Mouse (Mus musculus): ENCODE results near the gene Eif4e1b. TPM values are rescaled to one million over a fixed set of nuclear protein-coding genes. Genes with fewer than 3 reads are reported as not detected.

The Eif4e1b gene
- polyA plus RNA-seq, 1 experiment from 2014 or later = not detected

DNA sequence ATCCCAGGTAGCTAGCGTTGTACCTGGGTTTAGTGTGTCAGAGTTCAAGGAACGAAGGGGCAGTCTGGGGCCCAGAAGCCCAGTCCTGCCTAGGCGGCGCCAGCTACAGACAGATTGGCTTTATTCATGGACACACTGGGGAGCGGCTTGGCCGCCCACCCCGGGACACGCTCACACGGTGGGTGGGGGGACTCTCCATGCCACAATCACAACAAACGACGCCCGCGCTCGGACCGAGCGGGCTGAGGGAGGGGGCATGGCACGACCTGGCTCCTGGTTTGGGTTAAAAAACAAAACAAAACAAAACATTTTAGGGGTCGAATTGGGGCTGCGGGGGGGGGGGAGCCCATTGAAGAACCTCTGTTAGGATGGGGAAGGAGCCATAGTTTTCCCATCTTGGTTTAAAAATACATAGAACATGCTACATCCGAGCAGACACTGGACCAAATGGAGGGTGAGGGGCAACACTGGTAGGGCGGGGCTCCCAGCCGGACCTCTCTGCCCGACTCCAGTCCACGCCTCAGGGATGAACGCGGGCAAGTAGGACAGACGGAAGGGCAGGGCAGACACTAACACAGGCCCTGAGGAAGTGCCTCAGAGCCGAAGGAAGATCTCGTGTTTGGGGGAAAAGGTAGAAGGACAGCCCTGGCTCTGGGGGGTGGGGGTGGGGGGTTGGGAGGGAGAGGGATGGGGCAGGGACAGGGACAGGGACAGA lies 24.9 kb upstream of the Eif4e1b start:
- ATAC-seq (ENCODE audit: low FRiP score, low TSS enrichment) = no peak
- Histone ChIP-seq H3K36me3 (ENCODE audit: insufficient read depth, low read length) (no peaks in the 10 kb centered on the region), H3K4me3 (ENCODE audit: low read length) (peak overlapping the region; percentile 2; the same call in 1 of the 2 replicates), H3K27ac (ENCODE audit: low read length) (no peak overlapping the region), H3K9me3 (ENCODE audit: low read length) (no peaks in the 10 kb centered on the region), H3K4me2 (replicated peaks; ENCODE audit: low read depth, low read length) (peak overlapping the region; percentile 58), H3K4me1 (ENCODE audit: insufficient read depth, low read length) (peaks cover 16% of the 10 kb centered on the region), H3K27me3 (ENCODE audit: insufficient read depth, low read length) (peaks cover 55% of the 10 kb centered on the region), H3K9ac (replicated peaks; ENCODE audit: low read length) (no peak overlapping the region)
- WGBS = under 1% methylated on average over 29 of the region's 29 CpGs

GRCm38 (mm10) chr13:54759496-54759895 lies 24.3 kb upstream of the Eif4e1b start:
- H3K9me3 ChIP-seq (ENCODE audit: low read length) = no peaks in the 10 kb centered on the region
- no peak overlapping the region for H3K27ac ChIP-seq (ENCODE audit: low read length)
- no peak for ATAC-seq (ENCODE audit: low FRiP score, low TSS enrichment)
- no peak overlapping the region for H3K4me2 ChIP-seq (replicated peaks; ENCODE audit: low read depth, low read length)
- WGBS = 3% methylated on average over 7 of the region's 7 CpGs
- peaks cover 59% of the 10 kb centered on the region for H3K27me3 ChIP-seq (ENCODE audit: insufficient read depth, low read length)
- no peak overlapping the region for H3K9ac ChIP-seq (replicated peaks; ENCODE audit: low read length)
- H3K36me3 ChIP-seq (ENCODE audit: insufficient read depth, low read length) = no peaks in the 10 kb centered on the region
- no peak overlapping the region for H3K4me3 ChIP-seq (ENCODE audit: low read length)
- peaks cover 16% of the 10 kb centered on the region for H3K4me1 ChIP-seq (ENCODE audit: insufficient read depth, low read length)

DNA sequence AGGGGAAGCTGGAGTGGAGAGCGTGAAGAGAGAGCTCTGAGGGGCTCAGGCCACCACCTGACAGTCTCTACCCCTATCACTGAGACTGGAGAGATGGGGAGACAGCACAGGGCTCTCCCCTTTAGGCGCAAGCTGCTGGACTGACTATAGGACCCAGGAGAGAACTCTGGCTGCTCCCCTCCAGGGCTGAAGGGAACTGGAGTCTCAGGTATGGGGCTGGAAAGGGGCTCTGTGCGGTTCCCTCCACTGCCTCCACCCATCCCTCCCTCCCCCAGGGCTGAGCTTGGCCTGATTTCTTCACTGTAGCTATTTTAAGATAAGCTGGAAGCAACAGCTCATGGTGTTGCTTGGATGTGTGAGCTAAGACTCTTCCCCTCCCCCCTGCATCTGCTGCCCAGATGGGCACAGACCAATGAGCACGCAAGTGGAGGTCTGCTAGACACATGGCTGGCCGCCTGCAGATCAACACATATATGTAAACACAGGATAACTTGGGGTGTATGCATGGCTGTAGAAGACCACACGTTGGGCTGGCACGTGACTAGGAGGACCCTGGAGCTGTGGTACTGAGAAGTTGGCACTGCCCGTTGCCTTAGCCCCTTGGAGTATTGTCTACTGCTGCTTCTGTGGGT lies 23.5 kb upstream of the Eif4e1b start:
- Histone ChIP-seq H3K9ac (replicated peaks; ENCODE audit: low read length) (no peak overlapping the region), H3K4me3 (ENCODE audit: low read length) (no peak overlapping the region), H3K36me3 (ENCODE audit: insufficient read depth, low read length) (no peaks in the 10 kb centered on the region), H3K27me3 (ENCODE audit: insufficient read depth, low read length) (peaks cover 62% of the 10 kb centered on the region), H3K4me2 (replicated peaks; ENCODE audit: low read depth, low read length) (no peak overlapping the region), H3K9me3 (ENCODE audit: low read length) (no peaks in the 10 kb centered on the region), H3K4me1 (ENCODE audit: insufficient read depth, low read length) (peaks cover 16% of the 10 kb centered on the region), H3K27ac (ENCODE audit: low read length) (no peak overlapping the region)
- no peak for ATAC-seq (ENCODE audit: low FRiP score, low TSS enrichment)
- WGBS = 73% methylated on average over 8 of the region's 8 CpGs

GRCm38 (mm10) chr13:54760906-54761305 lies 22.9 kb upstream of the Eif4e1b start:
- no peak overlapping the region for H3K4me2 ChIP-seq (replicated peaks; ENCODE audit: low read depth, low read length)
- H3K9me3 ChIP-seq (ENCODE audit: low read length) = no peaks in the 10 kb centered on the region
- no peak overlapping the region for H3K4me3 ChIP-seq (ENCODE audit: low read length)
- no peaks in the 10 kb centered on the region for H3K36me3 ChIP-seq (ENCODE audit: insufficient read depth, low read length)
- no peak overlapping the region for H3K27ac ChIP-seq (ENCODE audit: low read length)
- WGBS = 85% methylated on average over 7 of the region's 7 CpGs
- H3K9ac ChIP-seq (replicated peaks; ENCODE audit: low read length) = no peak overlapping the region
- no peak for ATAC-seq (ENCODE audit: low FRiP score, low TSS enrichment)
- H3K4me1 ChIP-seq (ENCODE audit: insufficient read depth, low read length) = peaks cover 16% of the 10 kb centered on the region
- H3K27me3 ChIP-seq (ENCODE audit: insufficient read depth, low read length) = peaks cover 64% of the 10 kb centered on the region

GRCm38 (mm10) chr13:54765281-54766191 lies 18.3 kb upstream of the Eif4e1b start:
- Histone ChIP-seq H3K27ac (ENCODE audit: low read length) (no peak overlapping the region), H3K4me2 (replicated peaks; ENCODE audit: low read depth, low read length) (peak overlapping the region; percentile 41), H3K27me3 (ENCODE audit: insufficient read depth, low read length) (peaks cover 54% of the 10 kb centered on the region), H3K4me3 (ENCODE audit: low read length) (peak overlapping the region; percentile 33), H3K4me1 (ENCODE audit: insufficient read depth, low read length) (peaks cover 6% of the 10 kb centered on the region), H3K36me3 (ENCODE audit: insufficient read depth, low read length) (no peaks in the 10 kb centered on the region), H3K9me3 (ENCODE audit: low read length) (no peaks in the 10 kb centered on the region), H3K9ac (replicated peaks; ENCODE audit: low read length) (no peak overlapping the region)
- WGBS = 5% methylated on average over 44 of the region's 44 CpGs
- 0 out of 2 replicates have a peak, but pooled peaks have one; percentile 54 for ATAC-seq (ENCODE audit: low FRiP score, low TSS enrichment)

GRCm38 (mm10) chr13:54766192-54766768 lies 17.5 kb upstream of the Eif4e1b start, which contains the start of gene Sncb:
TSS of gene Sncb (minus strand) at chr13:54766595.
- ATAC-seq (ENCODE audit: low FRiP score, low TSS enrichment) = 0 out of 2 replicates have a peak, but pooled peaks have one; percentile 54

DNA sequence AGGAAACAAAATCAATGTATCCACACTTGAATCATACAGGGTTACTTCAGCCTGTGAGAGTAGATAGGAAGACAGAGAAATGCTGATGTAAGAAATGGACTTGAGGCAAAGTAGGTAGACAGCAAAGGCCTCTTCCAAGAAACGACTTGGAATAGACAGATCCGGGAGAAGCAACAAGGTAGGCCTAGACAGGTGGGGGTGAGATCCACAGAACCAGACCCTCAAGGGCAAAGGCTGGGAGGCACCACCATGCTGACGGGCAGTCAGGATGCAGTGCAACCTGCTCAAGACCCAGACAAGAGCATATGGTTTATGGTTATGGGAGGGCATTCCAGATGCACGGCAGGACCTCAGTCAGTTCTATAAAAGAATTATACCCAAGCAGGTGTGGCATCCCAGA lies 16.8 kb upstream of the Eif4e1b start:
- no peak for ATAC-seq (ENCODE audit: low FRiP score, low TSS enrichment)
- peaks cover 48% of the 10 kb centered on the region for H3K27me3 ChIP-seq (ENCODE audit: insufficient read depth, low read length)
- H3K4me3 ChIP-seq (ENCODE audit: low read length) = no peak overlapping the region
- H3K27ac ChIP-seq (ENCODE audit: low read length) = no peak overlapping the region
- no peak overlapping the region for H3K4me2 ChIP-seq (replicated peaks; ENCODE audit: low read depth, low read length)
- H3K4me1 ChIP-seq (ENCODE audit: insufficient read depth, low read length) = peaks cover 6% of the 10 kb centered on the region
- no peaks in the 10 kb centered on the region for H3K36me3 ChIP-seq (ENCODE audit: insufficient read depth, low read length)
- H3K9ac ChIP-seq (replicated peaks; ENCODE audit: low read length) = no peak overlapping the region
- 69% methylated on average over 4 of the region's 4 CpGs for WGBS
- no peaks in the 10 kb centered on the region for H3K9me3 ChIP-seq (ENCODE audit: low read length)

More at GRCm38 (mm10) chr13:54766192-54766768, 17.5 kb upstream of the Eif4e1b start, which contains the start of gene Sncb:
- no peak within 1 kb of the TSS for H3K27ac ChIP-seq (ENCODE audit: low read length)
- H3K27me3 ChIP-seq (ENCODE audit: insufficient read depth, low read length) = peaks cover 53% of the 10 kb centered on the region
- H3K4me1 ChIP-seq (ENCODE audit: insufficient read depth, low read length) = peaks cover 6% of the 10 kb centered on the region
- no peaks in the 10 kb centered on the region for H3K36me3 ChIP-seq (ENCODE audit: insufficient read depth, low read length)
- H3K4me3 ChIP-seq (ENCODE audit: low read length) = peak within 1 kb of the TSS; percentile 33
- peak within 1 kb of the TSS; percentile 41 for H3K4me2 ChIP-seq (replicated peaks; ENCODE audit: low read depth, low read length)
- H3K9ac ChIP-seq (replicated peaks; ENCODE audit: low read length) = no peak within 1 kb of the TSS
- H3K9me3 ChIP-seq (ENCODE audit: low read length) = no peaks in the 10 kb centered on the region
- WGBS = 2% methylated on average over 35 of the region's 35 CpGs

GRCm38 (mm10) chr13:54780592-54780991 lies 3.2 kb upstream of the Eif4e1b start:
- Histone ChIP-seq H3K27me3 (ENCODE audit: insufficient read depth, low read length) (no peaks in the 10 kb centered on the region), H3K9ac (replicated peaks; ENCODE audit: low read length) (no peak overlapping the region), H3K9me3 (ENCODE audit: low read length) (no peaks in the 10 kb centered on the region), H3K27ac (ENCODE audit: low read length) (no peak overlapping the region), H3K4me1 (ENCODE audit: insufficient read depth, low read length) (no peaks in the 10 kb centered on the region), H3K36me3 (ENCODE audit: insufficient read depth, low read length) (no peaks in the 10 kb centered on the region), H3K4me3 (ENCODE audit: low read length) (no peak overlapping the region), H3K4me2 (replicated peaks; ENCODE audit: low read depth, low read length) (no peak overlapping the region)
- peak; percentile 31; the same call in 1 of the 2 replicates for ATAC-seq (ENCODE audit: low FRiP score, low TSS enrichment)
- 77% methylated on average over 3 of the region's 3 CpGs for WGBS

GRCm38 (mm10) chr13:54781086-54781485 lies 2.7 kb upstream of the Eif4e1b start:
- ATAC-seq (ENCODE audit: low FRiP score, low TSS enrichment) = no peak; the same call in 1 of the 2 replicates

More at GRCm38 (mm10) chr13:54781086-54781485, 2.7 kb upstream of the Eif4e1b start:
- Histone ChIP-seq H3K9me3 (ENCODE audit: low read length) (no peaks in the 10 kb centered on the region), H3K36me3 (ENCODE audit: insufficient read depth, low read length) (no peaks in the 10 kb centered on the region), H3K4me1 (ENCODE audit: insufficient read depth, low read length) (no peaks in the 10 kb centered on the region), H3K4me2 (replicated peaks; ENCODE audit: low read depth, low read length) (no peak overlapping the region), H3K9ac (replicated peaks; ENCODE audit: low read length) (no peak overlapping the region), H3K27me3 (ENCODE audit: insufficient read depth, low read length) (no peaks in the 10 kb centered on the region), H3K4me3 (ENCODE audit: low read length) (no peak overlapping the region), H3K27ac (ENCODE audit: low read length) (no peak overlapping the region)
- WGBS = 81% methylated on average over 3 of the region's 3 CpGs

All from kidney, embryonic 16.5 days (tissue).